Mouse (Mus musculus): ENCODE data around the gene Wdr17. TPM values are rescaled to one million over a fixed set of nuclear protein-coding genes. Genes with fewer than 3 reads are reported as not detected.

The Wdr17 gene
- polyA plus RNA-seq, 1 experiment from 2014 or later: 1.5 TPM

DNA sequence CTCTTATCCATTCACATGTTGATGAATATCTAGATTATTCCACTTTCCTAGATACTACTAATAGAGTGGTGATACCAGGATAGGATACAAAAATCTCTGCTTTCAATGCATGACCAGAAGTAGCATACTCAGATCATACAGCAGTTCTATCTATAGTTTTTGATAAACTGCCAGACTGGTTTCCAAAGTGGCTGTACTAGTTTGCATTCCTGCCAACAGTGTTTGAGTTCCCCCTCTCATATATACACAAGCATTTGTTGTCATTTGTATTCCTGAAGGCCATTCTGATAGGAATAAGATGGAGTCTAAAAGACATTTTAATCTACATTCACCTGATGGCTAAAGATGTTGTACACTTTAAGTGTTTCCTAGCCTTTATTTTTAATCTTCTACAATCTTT lies 110.0 kb downstream of the Wdr17 start:
- Histone ChIP-seq H3K27ac (replicated peaks; ENCODE audit: low read depth, low read length) (no peak overlapping the region), H3K9me3 (ENCODE audit: control insufficient read depth, low read length) (no peaks in the 10 kb centered on the region), H3K9ac (ENCODE audit: low read depth, low read length) (no peak overlapping the region), H3K4me2 (ENCODE audit: low read depth, low read length) (no peak overlapping the region), H3K27me3 (replicated peaks; ENCODE audit: control insufficient read depth, insufficient read depth, low read length) (no peaks in the 10 kb centered on the region), H3K4me3 (ENCODE audit: low read depth, low read length) (no peak overlapping the region), H3K4me1 (ENCODE audit: control insufficient read depth, insufficient read depth, low read length) (peaks cover 7% of the 10 kb centered on the region; the same call in 1 of the 2 replicates), H3K36me3 (ENCODE audit: control insufficient read depth, insufficient read depth, low read length) (no peaks in the 10 kb centered on the region)
- ATAC-seq (ENCODE audit: low read depth) (no peak), DNase-seq (ENCODE audit: low spot score) (no peak)

DNA sequence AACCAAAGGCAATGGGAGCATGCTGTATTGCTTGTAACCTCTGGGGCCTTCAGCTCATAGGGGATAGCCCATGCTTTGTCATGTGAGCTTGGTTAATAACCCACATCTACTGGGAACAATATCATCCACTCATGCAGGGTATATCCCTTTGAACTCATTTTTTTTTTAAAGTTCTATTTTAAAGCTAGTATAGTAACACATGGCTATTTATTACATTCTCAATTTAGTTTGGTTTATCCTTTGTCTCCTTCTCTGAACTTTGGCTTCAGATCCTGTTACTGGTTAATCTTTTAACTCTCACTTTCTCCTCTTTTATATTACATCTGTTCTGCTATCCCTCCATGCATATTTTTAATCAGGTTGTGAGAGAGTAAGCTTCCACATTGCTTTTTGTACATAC lies 110.7 kb downstream of the Wdr17 start:
- no peaks in the 10 kb centered on the region for H3K36me3 ChIP-seq (ENCODE audit: control insufficient read depth, insufficient read depth, low read length)
- H3K9ac ChIP-seq (ENCODE audit: low read depth, low read length): no peak overlapping the region
- H3K9me3 ChIP-seq (ENCODE audit: control insufficient read depth, low read length): no peaks in the 10 kb centered on the region
- DNase-seq (ENCODE audit: low spot score) (no peak), ATAC-seq (ENCODE audit: low read depth) (no peak)
- H3K4me2 ChIP-seq (ENCODE audit: low read depth, low read length): no peak overlapping the region
- H3K4me1 ChIP-seq (ENCODE audit: control insufficient read depth, insufficient read depth, low read length): peaks cover 7% of the 10 kb centered on the region; the same call in 1 of the 2 replicates
- no peak overlapping the region for H3K27ac ChIP-seq (replicated peaks; ENCODE audit: low read depth, low read length)
- H3K27me3 ChIP-seq (replicated peaks; ENCODE audit: control insufficient read depth, insufficient read depth, low read length): no peaks in the 10 kb centered on the region
- no peak overlapping the region for H3K4me3 ChIP-seq (ENCODE audit: low read depth, low read length)

DNA sequence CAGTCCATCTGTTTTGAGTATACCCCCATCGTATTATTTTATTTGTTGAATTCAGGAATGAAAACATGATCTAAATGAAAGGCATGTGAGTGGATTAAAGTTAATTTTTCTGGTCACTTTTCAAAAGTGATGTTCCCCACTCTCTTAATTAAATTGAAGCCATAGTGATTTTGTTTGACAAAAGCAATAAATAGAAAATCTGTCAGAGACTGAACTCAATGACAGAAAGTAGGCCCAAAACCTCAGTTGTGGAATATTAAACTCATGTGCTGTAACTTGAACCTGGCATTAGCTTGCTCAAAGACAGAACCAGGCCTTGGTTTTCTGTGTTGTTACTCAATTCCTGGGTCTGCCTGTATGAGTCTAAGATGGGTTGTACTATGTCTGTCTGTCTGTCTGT lies 129.3 kb downstream of the Wdr17 start:
- no peak overlapping the region for H3K4me2 ChIP-seq (ENCODE audit: low read depth, low read length)
- H3K9ac ChIP-seq (ENCODE audit: low read depth, low read length): no peak overlapping the region
- no peak overlapping the region for H3K27ac ChIP-seq (replicated peaks; ENCODE audit: low read depth, low read length)
- ATAC-seq (ENCODE audit: low read depth) (no peak), DNase-seq (ENCODE audit: low spot score) (peak; percentile 69)
- no peak overlapping the region for H3K4me3 ChIP-seq (ENCODE audit: low read depth, low read length)
- no peaks in the 10 kb centered on the region for H3K9me3 ChIP-seq (ENCODE audit: control insufficient read depth, low read length)
- no peaks in the 10 kb centered on the region for H3K36me3 ChIP-seq (ENCODE audit: control insufficient read depth, insufficient read depth, low read length)
- no peaks in the 10 kb centered on the region for H3K27me3 ChIP-seq (replicated peaks; ENCODE audit: control insufficient read depth, insufficient read depth, low read length)
- H3K4me1 ChIP-seq (ENCODE audit: control insufficient read depth, insufficient read depth, low read length): no peaks in the 10 kb centered on the region
- WGBS: 52% methylated on average over 1 of the region's 1 CpGs

DNA sequence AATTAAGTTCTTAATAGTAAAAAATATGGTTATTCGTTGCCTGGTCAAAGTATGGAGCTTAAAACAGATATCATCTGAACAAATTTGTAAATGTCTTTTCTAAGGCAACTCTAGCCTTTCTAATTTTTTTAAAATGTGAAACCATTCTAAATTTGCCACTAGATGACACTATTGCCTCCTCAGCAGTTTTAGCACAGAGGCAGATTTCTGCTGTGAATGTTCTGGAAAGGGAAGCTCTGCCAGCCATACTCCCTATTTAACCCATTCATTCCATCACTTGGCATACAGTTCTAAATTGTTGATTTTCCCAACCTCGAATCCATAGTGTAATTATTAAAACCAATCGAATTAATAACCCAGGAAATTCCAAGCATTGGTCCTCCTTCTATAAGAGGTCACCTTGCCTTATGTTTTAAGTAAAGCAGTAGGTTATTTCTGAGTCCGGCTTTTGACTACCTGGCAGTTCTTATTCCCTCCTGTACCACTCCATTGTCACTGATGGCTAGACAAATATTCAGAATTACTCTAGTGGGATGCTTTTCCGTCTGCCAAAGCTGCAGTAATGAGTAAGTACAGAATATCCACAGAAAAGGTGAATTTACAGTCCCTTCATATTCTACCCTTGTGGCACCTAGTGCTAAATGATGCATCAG lies 150.2 kb downstream of the Wdr17 start:
- no peak for ATAC-seq (ENCODE audit: low read depth)
- DNase-seq (ENCODE audit: low spot score): peak; percentile 45
- no peaks in the 10 kb centered on the region for H3K36me3 ChIP-seq (ENCODE audit: control insufficient read depth, insufficient read depth, low read length)
- H3K27me3 ChIP-seq (replicated peaks; ENCODE audit: control insufficient read depth, insufficient read depth, low read length): no peaks in the 10 kb centered on the region
- no peaks in the 10 kb centered on the region for H3K4me1 ChIP-seq (ENCODE audit: control insufficient read depth, insufficient read depth, low read length)
- H3K4me3 ChIP-seq (ENCODE audit: low read depth, low read length): no peak overlapping the region
- no peak overlapping the region for H3K9ac ChIP-seq (ENCODE audit: low read depth, low read length)
- no peaks in the 10 kb centered on the region for H3K9me3 ChIP-seq (ENCODE audit: control insufficient read depth, low read length)
- no peak overlapping the region for H3K4me2 ChIP-seq (ENCODE audit: low read depth, low read length)
- 59% methylated on average over 5 of the region's 5 CpGs for WGBS
- H3K27ac ChIP-seq (replicated peaks; ENCODE audit: low read depth, low read length): no peak overlapping the region

DNA sequence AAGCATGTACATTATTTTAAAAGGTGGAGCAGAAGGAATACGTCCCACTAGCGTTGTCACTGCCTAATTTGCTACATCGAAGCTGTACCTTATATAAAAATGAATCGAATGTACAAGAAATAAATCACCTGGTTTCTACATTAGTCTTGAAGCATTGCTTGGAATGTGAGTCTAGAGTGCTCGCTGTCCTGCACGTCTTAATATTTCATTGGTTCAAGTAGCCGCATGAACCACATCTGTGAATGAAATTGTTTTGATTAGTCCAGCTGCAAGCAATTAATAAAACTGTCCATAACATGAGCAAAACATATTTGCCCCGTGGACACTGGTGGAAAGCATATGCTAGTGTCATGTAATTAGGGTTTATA lies 162.3 kb downstream of the Wdr17 start:
- DNase-seq (ENCODE audit: low spot score): peak; percentile 6
- peak; percentile 20 for ATAC-seq (ENCODE audit: low read depth)
- no peak overlapping the region for H3K9ac ChIP-seq (ENCODE audit: low read depth, low read length)

DNA sequence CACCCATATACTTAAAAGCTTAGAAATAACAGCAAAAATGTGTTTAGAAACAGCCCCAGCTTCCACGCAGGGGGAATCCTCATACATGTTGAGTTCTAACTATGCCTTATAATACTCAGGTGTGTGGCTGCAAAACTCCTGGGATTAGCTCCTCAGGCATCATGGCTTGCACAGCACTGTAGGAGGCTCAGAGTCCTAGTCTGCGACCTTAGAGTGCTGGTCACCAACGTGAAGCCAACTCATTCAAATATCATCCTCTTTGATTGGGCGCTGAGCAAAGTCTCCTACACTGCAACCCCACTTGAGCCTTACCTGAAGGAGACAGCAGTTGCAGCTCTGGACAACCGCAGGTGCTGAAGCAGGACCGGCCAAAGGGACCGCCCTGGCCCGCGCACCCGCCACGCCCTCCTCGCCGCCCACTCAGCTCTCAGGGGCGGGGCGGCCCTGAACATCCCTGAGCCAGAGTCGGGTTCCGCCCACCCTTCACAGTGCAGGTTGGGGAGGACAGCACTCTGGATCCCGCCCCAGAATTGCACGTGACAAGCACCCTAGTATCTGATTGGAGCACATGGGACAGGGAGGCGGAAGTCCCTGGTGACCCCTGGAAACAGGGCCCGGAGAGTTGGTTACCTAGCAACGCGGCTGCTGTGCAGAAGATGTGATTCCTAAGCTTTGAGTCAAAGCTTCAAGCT lies 162.9 kb downstream of the Wdr17 start:
- Histone ChIP-seq H3K4me1 (ENCODE audit: control insufficient read depth, insufficient read depth, low read length) (peaks cover 5% of the 10 kb centered on the region), H3K36me3 (ENCODE audit: control insufficient read depth, insufficient read depth, low read length) (no peaks in the 10 kb centered on the region), H3K4me2 (ENCODE audit: low read depth, low read length) (peak overlapping the region; percentile 68), H3K4me3 (ENCODE audit: low read depth, low read length) (peak overlapping the region; percentile 42), H3K27me3 (replicated peaks; ENCODE audit: control insufficient read depth, insufficient read depth, low read length) (no peaks in the 10 kb centered on the region), H3K9me3 (ENCODE audit: control insufficient read depth, low read length) (no peaks in the 10 kb centered on the region), H3K27ac (replicated peaks; ENCODE audit: low read depth, low read length) (no peak overlapping the region), H3K9ac (ENCODE audit: low read depth, low read length) (peak overlapping the region; percentile 43)
- ATAC-seq (ENCODE audit: low read depth): peak; percentile 100
- peak; percentile 96 for DNase-seq (ENCODE audit: low spot score)
- 2% methylated on average over 23 of the region's 23 CpGs for WGBS

More for the DNA sequence above, 162.3 kb downstream of the Wdr17 start:
- Histone ChIP-seq H3K4me1 (ENCODE audit: control insufficient read depth, insufficient read depth, low read length) (peaks cover 5% of the 10 kb centered on the region), H3K27me3 (replicated peaks; ENCODE audit: control insufficient read depth, insufficient read depth, low read length) (no peaks in the 10 kb centered on the region), H3K9me3 (ENCODE audit: control insufficient read depth, low read length) (no peaks in the 10 kb centered on the region), H3K4me2 (ENCODE audit: low read depth, low read length) (peak overlapping the region; percentile 68), H3K27ac (replicated peaks; ENCODE audit: low read depth, low read length) (no peak overlapping the region), H3K36me3 (ENCODE audit: control insufficient read depth, insufficient read depth, low read length) (no peaks in the 10 kb centered on the region), H3K4me3 (ENCODE audit: low read depth, low read length) (peak overlapping the region; percentile 42)
- WGBS: 12% methylated on average over 8 of the region's 8 CpGs

DNA sequence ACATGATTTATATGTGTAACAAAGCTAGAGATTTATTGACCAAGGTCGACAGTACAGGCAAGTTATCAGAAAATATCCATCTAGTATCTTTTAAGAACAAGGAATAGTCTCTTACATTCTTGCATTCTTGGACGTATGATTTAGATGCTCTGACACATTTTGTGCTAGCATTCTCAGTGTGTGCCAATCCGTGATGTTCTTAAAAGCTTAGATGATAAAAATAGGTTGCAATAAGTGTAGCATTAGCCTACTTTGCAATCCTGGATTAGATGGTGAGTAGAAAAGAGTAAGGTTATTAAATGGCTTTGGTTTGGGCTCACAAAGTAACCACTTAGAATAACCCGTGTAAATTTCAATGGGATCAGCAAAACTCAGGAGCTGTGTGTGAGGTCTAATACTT lies 168.5 kb downstream of the Wdr17 start:
- no peak for ATAC-seq (ENCODE audit: low read depth)
- Histone ChIP-seq H3K4me2 (ENCODE audit: low read depth, low read length) (no peak overlapping the region), H3K36me3 (ENCODE audit: control insufficient read depth, insufficient read depth, low read length) (no peaks in the 10 kb centered on the region), H3K4me1 (ENCODE audit: control insufficient read depth, insufficient read depth, low read length) (no peaks in the 10 kb centered on the region), H3K4me3 (ENCODE audit: low read depth, low read length) (no peak overlapping the region), H3K27ac (replicated peaks; ENCODE audit: low read depth, low read length) (no peak overlapping the region), H3K9ac (ENCODE audit: low read depth, low read length) (no peak overlapping the region), H3K27me3 (replicated peaks; ENCODE audit: control insufficient read depth, insufficient read depth, low read length) (no peaks in the 10 kb centered on the region), H3K9me3 (ENCODE audit: control insufficient read depth, low read length) (no peaks in the 10 kb centered on the region)
- no peak for DNase-seq (ENCODE audit: low spot score)
- 69% methylated on average over 4 of the region's 4 CpGs for WGBS

DNA sequence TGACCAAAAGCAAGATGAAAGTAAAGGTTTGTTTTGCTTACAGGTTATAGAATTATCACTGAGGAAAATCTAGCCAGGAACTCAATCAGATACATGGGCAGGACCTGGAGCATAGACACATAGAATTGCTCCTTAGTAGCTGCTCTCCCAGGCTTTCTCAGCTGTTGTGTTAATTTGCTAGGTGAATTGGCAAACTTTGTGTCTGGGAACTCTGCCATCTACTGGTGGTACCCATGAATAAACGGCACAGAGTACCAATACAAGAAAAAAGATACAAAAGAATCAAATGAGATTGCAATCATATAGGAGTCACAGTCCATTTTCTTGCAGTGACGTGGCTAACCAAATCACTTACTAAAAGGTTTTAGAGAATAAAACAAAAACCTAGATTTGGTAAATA lies 181.2 kb downstream of the Wdr17 start:
- no peaks in the 10 kb centered on the region for H3K27me3 ChIP-seq (replicated peaks; ENCODE audit: control insufficient read depth, insufficient read depth, low read length)
- no peak overlapping the region for H3K4me2 ChIP-seq (ENCODE audit: low read depth, low read length)
- H3K4me1 ChIP-seq (ENCODE audit: control insufficient read depth, insufficient read depth, low read length): no peaks in the 10 kb centered on the region
- no peaks in the 10 kb centered on the region for H3K9me3 ChIP-seq (ENCODE audit: control insufficient read depth, low read length)
- ATAC-seq (ENCODE audit: low read depth): no peak
- 48% methylated on average over 2 of the region's 2 CpGs for WGBS
- no peak overlapping the region for H3K27ac ChIP-seq (replicated peaks; ENCODE audit: low read depth, low read length)
- no peak overlapping the region for H3K4me3 ChIP-seq (ENCODE audit: low read depth, low read length)
- H3K9ac ChIP-seq (ENCODE audit: low read depth, low read length): no peak overlapping the region
- no peaks in the 10 kb centered on the region for H3K36me3 ChIP-seq (ENCODE audit: control insufficient read depth, insufficient read depth, low read length)
- DNase-seq (ENCODE audit: low spot score): peak; percentile 5

DNA sequence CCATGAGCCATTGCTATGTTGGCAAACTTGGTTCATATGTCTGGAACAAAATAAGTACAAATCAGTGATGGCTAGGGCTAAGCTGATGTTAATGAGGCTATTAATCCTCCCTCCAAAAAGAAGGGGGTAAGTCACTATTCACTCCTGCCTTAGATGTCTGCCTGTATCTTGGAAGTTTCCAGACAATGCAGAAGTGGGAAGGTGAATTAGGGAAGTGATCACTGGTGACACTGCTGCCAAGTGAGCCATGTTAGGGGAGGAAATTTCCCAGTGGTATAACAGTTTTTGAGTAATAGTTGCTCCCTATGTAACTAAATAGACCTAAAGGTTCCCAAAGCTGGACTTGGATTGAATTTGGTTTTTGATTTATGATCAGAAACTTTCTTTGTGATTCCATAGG lies 215.2 kb downstream of the Wdr17 start:
- Histone ChIP-seq H3K4me1 (ENCODE audit: control insufficient read depth, insufficient read depth, low read length) (no peaks in the 10 kb centered on the region), H3K36me3 (ENCODE audit: control insufficient read depth, insufficient read depth, low read length) (no peaks in the 10 kb centered on the region), H3K4me2 (ENCODE audit: low read depth, low read length) (no peak overlapping the region), H3K27ac (replicated peaks; ENCODE audit: low read depth, low read length) (no peak overlapping the region), H3K27me3 (replicated peaks; ENCODE audit: control insufficient read depth, insufficient read depth, low read length) (no peaks in the 10 kb centered on the region), H3K9ac (ENCODE audit: low read depth, low read length) (no peak overlapping the region), H3K4me3 (ENCODE audit: low read depth, low read length) (no peak overlapping the region), H3K9me3 (ENCODE audit: control insufficient read depth, low read length) (no peaks in the 10 kb centered on the region)
- ATAC-seq (ENCODE audit: low read depth) (no peak), DNase-seq (ENCODE audit: low spot score) (no peak)

Data from embryonic facial prominence, embryonic 14.5 days (tissue).